Mouse (Mus musculus): ENCODE measurements around the gene Stard7. TPM values are rescaled to one million over a fixed set of nuclear protein-coding genes. Genes with fewer than 3 reads are reported as not detected.

The Stard7 gene
- polyA plus RNA-seq, 1 experiment from 2014 or later = 95.0 TPM

DNA sequence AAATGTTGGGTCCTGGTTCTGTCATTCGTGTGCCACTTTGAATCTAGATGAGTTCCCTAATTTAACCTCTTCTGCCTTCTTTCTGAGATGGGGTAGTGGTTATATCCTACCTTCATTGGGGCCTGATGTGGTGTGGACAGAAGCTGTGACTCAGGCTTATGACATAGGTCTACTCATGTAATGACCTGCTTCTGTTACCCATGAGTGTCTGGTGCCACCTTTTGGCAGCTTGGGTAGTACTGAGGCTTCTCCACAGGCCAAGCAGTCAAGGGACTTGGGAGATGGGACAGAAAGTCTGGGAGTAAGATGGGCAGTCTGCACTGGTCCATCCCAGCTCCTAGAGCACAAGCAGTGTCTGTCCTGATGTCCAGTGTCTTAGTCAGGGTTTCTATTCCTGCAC, 76.3 kb downstream of the Stard7 start:
- Histone ChIP-seq H3K4me2 (ENCODE audit: low read depth, low read length, severe bottlenecking) (no peak overlapping the region), H3K4me1 (replicated peaks; ENCODE audit: control insufficient read depth, insufficient read depth, low read length) (no peaks in the 10 kb centered on the region), H3K27ac (ENCODE audit: low read depth, low read length) (no peak overlapping the region), H3K27me3 (ENCODE audit: control insufficient read depth, insufficient read depth, low read length) (no peaks in the 10 kb centered on the region), H3K9me3 (ENCODE audit: control insufficient read depth, low read length) (no peaks in the 10 kb centered on the region), H3K4me3 (ENCODE audit: low read depth, low read length) (no peak overlapping the region), H3K9ac (ENCODE audit: low read length) (no peak overlapping the region), H3K36me3 (ENCODE audit: control insufficient read depth, insufficient read depth, low read length) (no peaks in the 10 kb centered on the region)
- no peak for DNase-seq (ENCODE audit: low spot score)
- WGBS = 78% methylated on average over 1 of the region's 1 CpGs
- no peak for ATAC-seq (replicated peaks; ENCODE audit: low FRiP score)

DNA sequence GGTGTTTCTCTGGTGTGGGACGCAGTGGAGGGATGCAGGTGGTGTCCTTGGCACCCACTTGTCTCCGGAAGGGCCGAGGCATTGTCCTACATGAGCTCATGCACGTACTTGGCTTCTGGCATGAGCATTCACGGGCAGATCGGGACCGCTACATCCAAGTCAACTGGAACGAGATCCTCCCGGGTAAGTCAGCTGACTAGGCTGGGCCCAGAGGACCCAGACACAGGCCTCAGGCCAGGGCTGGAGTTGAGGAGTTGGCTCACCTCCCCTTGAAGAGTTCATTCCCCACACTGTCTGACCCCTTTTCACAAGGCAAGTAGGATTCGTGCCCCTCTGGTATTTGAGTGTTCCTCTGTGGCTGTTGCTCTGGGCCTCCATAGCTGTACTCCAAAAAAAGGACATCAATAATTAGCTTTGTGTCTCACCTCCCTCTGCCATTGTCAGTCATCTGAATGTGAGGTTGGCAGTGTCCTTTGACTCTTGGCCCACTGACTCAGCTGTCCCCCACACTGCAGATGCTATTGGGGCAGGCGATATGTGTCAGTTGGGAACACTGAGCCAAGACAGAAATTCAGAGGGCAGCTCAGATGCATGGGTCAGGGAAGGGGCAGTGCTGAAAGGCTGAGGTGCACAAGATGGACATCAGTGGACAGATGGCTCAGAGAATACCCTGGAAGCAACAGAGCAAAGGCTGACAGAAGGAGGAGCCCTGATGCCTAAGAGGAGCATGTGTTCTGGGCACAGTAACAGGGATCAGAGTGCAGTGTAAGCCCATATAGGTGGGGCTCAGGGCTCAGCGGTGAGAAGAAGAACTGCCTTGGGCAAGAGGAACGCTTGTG, 77.3 kb downstream of the Stard7 start:
- Histone ChIP-seq H3K4me1 (replicated peaks; ENCODE audit: control insufficient read depth, insufficient read depth, low read length) (no peaks in the 10 kb centered on the region), H3K27me3 (ENCODE audit: control insufficient read depth, insufficient read depth, low read length) (no peaks in the 10 kb centered on the region), H3K9me3 (ENCODE audit: control insufficient read depth, low read length) (no peaks in the 10 kb centered on the region), H3K27ac (ENCODE audit: low read depth, low read length) (no peak overlapping the region), H3K4me2 (ENCODE audit: low read depth, low read length, severe bottlenecking) (no peak overlapping the region), H3K4me3 (ENCODE audit: low read depth, low read length) (no peak overlapping the region), H3K9ac (ENCODE audit: low read length) (no peak overlapping the region), H3K36me3 (ENCODE audit: control insufficient read depth, insufficient read depth, low read length) (no peaks in the 10 kb centered on the region)
- DNase-seq (ENCODE audit: low spot score) (no peak), ATAC-seq (replicated peaks; ENCODE audit: low FRiP score) (no peak)
- 82% methylated on average over 13 of the region's 13 CpGs for WGBS

Other genes starting within 250 kb of the Stard7 start
- 15.2 and 20.3 TPM in 2 replicates for gene Blvra, start 199.6 kb upstream of the Stard7 start, polyA plus RNA-seq (2014; fragmentation: Nextera tagmentation; extraction: Ambion mirVana)
- gene Ncaph, start 136.3 kb upstream of the Stard7 start, polyA plus RNA-seq (2014; fragmentation: Nextera tagmentation; extraction: Ambion mirVana) = 130 and 132 TPM in 2 replicates
- gene Itpripl1, start 126.8 kb upstream of the Stard7 start, polyA plus RNA-seq (2014; fragmentation: Nextera tagmentation; extraction: Ambion mirVana) = 22.5 and 23.5 TPM in 2 replicates
- 2.1 and 2.9 TPM in 2 replicates for gene 1810024B03Rik, start 61.9 kb upstream of the Stard7 start, polyA plus RNA-seq (2014; fragmentation: Nextera tagmentation; extraction: Ambion mirVana)
- gene Snrnp200, start 61.8 kb upstream of the Stard7 start, polyA plus RNA-seq (2014; fragmentation: Nextera tagmentation; extraction: Ambion mirVana) = 113 and 115 TPM in 2 replicates
- 46.3 and 55.6 TPM in 2 replicates for gene Ciao1, start 22.4 kb upstream of the Stard7 start, polyA plus RNA-seq (2014; fragmentation: Nextera tagmentation; extraction: Ambion mirVana)
- 23.0 and 25.7 TPM in 2 replicates for gene Tmem127, start 22.3 kb upstream of the Stard7 start, polyA plus RNA-seq (2014; fragmentation: Nextera tagmentation; extraction: Ambion mirVana)
- 3.9 and 5.2 TPM in 2 replicates for gene Dusp2, start 65.9 kb downstream of the Stard7 start, polyA plus RNA-seq (2014; fragmentation: Nextera tagmentation; extraction: Ambion mirVana)
- not detected in 2 replicates for gene Astl, start 68.4 kb downstream of the Stard7 start, polyA plus RNA-seq (2014; fragmentation: Nextera tagmentation; extraction: Ambion mirVana)
- 3.4 and 4.1 TPM in 2 replicates for gene Adra2b, start 93.0 kb downstream of the Stard7 start, polyA plus RNA-seq (2014; fragmentation: Nextera tagmentation; extraction: Ambion mirVana)
- gene Gpat2, start 155.0 kb downstream of the Stard7 start, polyA plus RNA-seq (2014; fragmentation: Nextera tagmentation; extraction: Ambion mirVana) = 0.16 and 0.40 TPM in 2 replicates
- gene Fahd2a, start 174.3 kb downstream of the Stard7 start, polyA plus RNA-seq (2014; fragmentation: Nextera tagmentation; extraction: Ambion mirVana) = 25.8 and 26.0 TPM in 2 replicates